20 mouse cellular contexts compared by ENCODE assay signal in genomic region chr4:104043441-104043840, GRCm38 (mm10).
DNase-seq lines count a peak whose midpoint lies in the region; ATAC-seq and TF ChIP-seq lines count a peak whose summit lies in the region.
"Had no signal": no experiment of that assay in that cellular context is flagged by ENCODE, and none has a peak within 500 bp of the region (broad histone marks: within the 10 kb centered on the region; RNA-seq: fewer than 3 reads in every experiment).

No protein-coding gene starts in this region.

- intact Hi-C loops in left cerebral cortex, postnatal 14 days (cut with DNase I) = no loop called here

- no peak overlapping the region for H3K4me2 ChIP-seq in hindbrain, postnatal 0 days (ENCODE audit: low read depth, low read length)
- no peak overlapping the region for H3K4me2 ChIP-seq in forebrain, embryonic 16.5 days (ENCODE audit: low read length)
- no peak overlapping the region for H3K4me2 ChIP-seq in intestine, embryonic 15.5 days (replicated peaks)
- H3K4me2 ChIP-seq: embryonic facial prominence, embryonic 15.5 days; heart, embryonic 13.5 days; hindbrain, embryonic 12.5 days had no signal

- no peak overlapping the region for H3K9ac ChIP-seq in hindbrain, postnatal 0 days (replicated peaks; ENCODE audit: low read length)
- H3K9ac ChIP-seq in forebrain, embryonic 16.5 days (replicated peaks; ENCODE audit: low read depth, low read length) = no peak overlapping the region
- H3K9ac ChIP-seq in intestine, embryonic 15.5 days = no peak overlapping the region
- H3K9ac ChIP-seq: embryonic facial prominence, embryonic 15.5 days; heart, embryonic 13.5 days; hindbrain, embryonic 12.5 days had no signal

- H3K27ac ChIP-seq in hindbrain, postnatal 0 days = no peak overlapping the region
- no peak overlapping the region for H3K27ac ChIP-seq in hindbrain, embryonic 10.5 days
- no peak overlapping the region for H3K27ac ChIP-seq in forebrain, embryonic 16.5 days (ENCODE audit: low read length)
- no peak overlapping the region for H3K27ac ChIP-seq in intestine, embryonic 15.5 days
- H3K27ac ChIP-seq: embryonic facial prominence, embryonic 15.5 days; heart, embryonic 13.5 days; hindbrain, embryonic 12.5 days had no signal

- 68% methylated on average over 2 of the region's 2 CpGs for WGBS in hindbrain, postnatal 0 days
- 84% methylated on average over 2 of the region's 2 CpGs for WGBS in hindbrain, embryonic 10.5 days
- 26% methylated on average over 2 of the region's 2 CpGs for WGBS in forebrain, embryonic 16.5 days
- WGBS in intestine, embryonic 15.5 days = 68% methylated on average over 2 of the region's 2 CpGs

- no peaks in the 10 kb centered on the region for H3K27me3 ChIP-seq in hindbrain, postnatal 0 days (ENCODE audit: insufficient read depth, low read length)
- no peaks in the 10 kb centered on the region for H3K27me3 ChIP-seq in hindbrain, embryonic 10.5 days (ENCODE audit: insufficient read depth, poor library complexity, severe bottlenecking)
- H3K27me3 ChIP-seq in forebrain, embryonic 16.5 days (replicated peaks; ENCODE audit: control insufficient read depth, insufficient read depth, low read length) = no peaks in the 10 kb centered on the region
- H3K27me3 ChIP-seq in intestine, embryonic 15.5 days (replicated peaks) = no peaks in the 10 kb centered on the region
- H3K27me3 ChIP-seq: embryonic facial prominence, embryonic 15.5 days; heart, embryonic 13.5 days; hindbrain, embryonic 12.5 days had no signal

- no peak for TF ChIP-seq CTCF in hindbrain, postnatal 0 days (IDR thresholded peaks at IDR 0.05; ENCODE audit: low read depth)

- no peak overlapping the region for H3K4me3 ChIP-seq in hindbrain, postnatal 0 days (ENCODE audit: low read length)
- no peak overlapping the region for H3K4me3 ChIP-seq in hindbrain, embryonic 10.5 days
- H3K4me3 ChIP-seq in forebrain, embryonic 16.5 days (replicated peaks; ENCODE audit: low read length) = no peak overlapping the region
- H3K4me3 ChIP-seq in intestine, embryonic 15.5 days (replicated peaks) = no peak overlapping the region
- H3K4me3 ChIP-seq: embryonic facial prominence, embryonic 15.5 days; erythroblast, embryonic 14.5 days; heart, embryonic 13.5 days; hindbrain, embryonic 12.5 days had no signal

- H3K4me1 ChIP-seq in hindbrain, postnatal 0 days (ENCODE audit: insufficient read depth, low read length) = no peaks in the 10 kb centered on the region
- H3K4me1 ChIP-seq in hindbrain, embryonic 10.5 days (replicated peaks) = no peaks in the 10 kb centered on the region
- peaks cover 9% of the 10 kb centered on the region; the same call in 1 of the 2 replicates for H3K4me1 ChIP-seq in forebrain, embryonic 16.5 days (replicated peaks; ENCODE audit: control insufficient read depth, insufficient read depth, low read length)
- 0 out of 2 replicates have a peak, but pooled peaks cover 3% of the 10 kb centered on the region for H3K4me1 ChIP-seq in intestine, embryonic 15.5 days (replicated peaks)
- H3K4me1 ChIP-seq: embryonic facial prominence, embryonic 15.5 days; hindbrain, embryonic 12.5 days had no signal

- ATAC-seq in hindbrain, postnatal 0 days = no peak
- peak; percentile 74 for ATAC-seq in forebrain, embryonic 16.5 days
- no peak for ATAC-seq in intestine, embryonic 15.5 days
- ATAC-seq: hindbrain, embryonic 16.5 days had no signal

- no peaks in the 10 kb centered on the region for H3K36me3 ChIP-seq in hindbrain, postnatal 0 days (ENCODE audit: insufficient read depth, low read length)
- no peaks in the 10 kb centered on the region for H3K36me3 ChIP-seq in hindbrain, embryonic 10.5 days
- no peaks in the 10 kb centered on the region for H3K36me3 ChIP-seq in forebrain, embryonic 16.5 days (ENCODE audit: control insufficient read depth, insufficient read depth)
- H3K36me3 ChIP-seq in intestine, embryonic 15.5 days = no peaks in the 10 kb centered on the region
- H3K36me3 ChIP-seq: embryonic facial prominence, embryonic 15.5 days; heart, embryonic 13.5 days; hindbrain, embryonic 12.5 days had no signal

- peak; percentile 4 for DNase-seq in hindbrain, postnatal 0 days (ENCODE audit: low spot score)
- DNase-seq in hindbrain, embryonic 10.5 days (ENCODE audit: low spot score) = no peak
- DNase-seq in left cerebral cortex, postnatal 14 days (ENCODE audit: low spot score in 2 of 2) = peak; percentile 20 to 44
- no peak for DNase-seq in left cerebral cortex, adult 11 months (ENCODE audit: low spot score)
- DNase-seq: adrenal gland, adult 8-10 months; adrenal gland, postnatal 36 days; cerebellum, adult 11 months; cerebellum, adult 8-10 months; cerebellum, postnatal 14 days; embryo, embryonic 11 days; gastrocnemius, postnatal 36 days; heart, adult 11 months; heart, postnatal 36 days had no signal

- no peaks in the 10 kb centered on the region for H3K9me3 ChIP-seq in hindbrain, postnatal 0 days (ENCODE audit: low read length)
- no peaks in the 10 kb centered on the region for H3K9me3 ChIP-seq in hindbrain, embryonic 10.5 days
- H3K9me3 ChIP-seq in forebrain, embryonic 16.5 days (ENCODE audit: control insufficient read depth, low read length) = no peaks in the 10 kb centered on the region
- H3K9me3 ChIP-seq in intestine, embryonic 15.5 days = no peaks in the 10 kb centered on the region
- H3K9me3 ChIP-seq: embryonic facial prominence, embryonic 15.5 days; heart, embryonic 13.5 days; hindbrain, embryonic 12.5 days had no signal

Comparison
In these comparisons a context has a peak if more than half of its experiments do, and no peak if none do; other contexts are left out.
1. DNase-seq: peak in hindbrain, postnatal 0 days (single experiment) and left cerebral cortex, postnatal 14 days (2 of 2); none in hindbrain, embryonic 10.5 days (single experiment) and left cerebral cortex, adult 11 months (single experiment).